Mouse (Mus musculus): ENCODE measurements around the gene Cryba4. TPM values are rescaled to one million over a fixed set of nuclear protein-coding genes. Genes with fewer than 3 reads are reported as not detected.

Gene Cryba4
- total and polyA plus RNA-seq, 3 experiments, result not detected

GRCm38 (mm10) chr5:112272934-112273333 is 20.6 kb upstream of the Cryba4 start (continued):
- TF ChIP-seq E2F4 (IDR thresholded peaks at IDR 0.05; ENCODE audit: insufficient replicate concordance, low read depth, low read length), result 0 out of 2 replicates have a peak, but pooled peaks have one; percentile 28
- no peak for TF ChIP-seq ZKSCAN1 (IDR thresholded peaks at IDR 0.05; ENCODE audit: borderline replicate concordance, low read depth, low read length)
- TF ChIP-seq TCF12 (IDR thresholded peaks at IDR 0.05; ENCODE audit: low read depth, low read length), result peak; percentile 98
- no peak; the same call in 1 of the 2 replicates for TF ChIP-seq RAD21 (IDR thresholded peaks at IDR 0.05; ENCODE audit: low read depth, low read length)
- TF ChIP-seq SMC3 (IDR thresholded peaks at IDR 0.05; ENCODE audit: low read depth, low read length), result peak; percentile 16; the same call in 1 of the 2 replicates
- no peak for TF ChIP-seq USF2 (conservative IDR thresholded peaks at IDR 0.05; ENCODE audit: low read depth, low read length)

GRCm38 (mm10) chr5:112270764-112271541 is 18.6 kb upstream of the Cryba4 start:
- dilution Hi-C loops (cut with MboI; ENCODE audit: extremely low pct_ligation_motif_present, extremely low pct_unique_long_range_greater_than_20kb, low sequenced_read_pairs), result no loop called here
- peak overlapping the region; percentile 10; the same call in 1 of the 2 replicates for H3K27ac ChIP-seq (ENCODE audit: insufficient read depth, low read depth)
- peak overlapping the region in 1 of 3 experiments; percentile 27 for H3K4me3 ChIP-seq (replicated peaks in 1 of 3; ENCODE audit: low read depth in 2 of 3, low read length in 2 of 3, poor library complexity in 1 of 3)
- no peak for TF ChIP-seq SMC3 (IDR thresholded peaks at IDR 0.05; ENCODE audit: low read depth, low read length)
- TF ChIP-seq ZMIZ1 (IDR thresholded peaks at IDR 0.05; ENCODE audit: low read depth, low read length), result no peak
- TF ChIP-seq ZC3H11A (IDR thresholded peaks at IDR 0.05; ENCODE audit: low read depth, low read length), result no peak
- no peak; the same call in 1 of the 2 replicates for TF ChIP-seq MAZ (IDR thresholded peaks at IDR 0.05; ENCODE audit: low read depth, low read length)
- no peak for TF ChIP-seq UBTF (IDR thresholded peaks at IDR 0.05; ENCODE audit: low read depth, low read length)
- no peak for TF ChIP-seq CHD2 (IDR thresholded peaks at IDR 0.05; ENCODE audit: low read length)
- TF ChIP-seq CTCF (conservative IDR thresholded peaks at IDR 0.05 in 1 of 2, IDR thresholded peaks at IDR 0.05 in 1 of 2; ENCODE audit: low read depth in 2 of 2, low read length in 2 of 2), result no peak
- no peak for TF ChIP-seq USF1 (IDR thresholded peaks at IDR 0.05; ENCODE audit: low read depth, low read length)
- TF ChIP-seq ZNF384 (IDR thresholded peaks at IDR 0.05; ENCODE audit: low read depth, low read length), result no peak
- no peak for TF ChIP-seq NRF1 (IDR thresholded peaks at IDR 0.05; ENCODE audit: low read depth, low read length)
- TF ChIP-seq KAT2A (IDR thresholded peaks at IDR 0.05; ENCODE audit: insufficient replicate concordance, low read length), result no peak
- TF ChIP-seq MXI1 (IDR thresholded peaks at IDR 0.05; ENCODE audit: low read depth, low read length), result peak; percentile 58; the same call in 1 of the 2 replicates
- TF ChIP-seq EP300 (IDR thresholded peaks at IDR 0.05; ENCODE audit: low read length), result peak; percentile 57
- TF ChIP-seq POLR2A (IDR thresholded peaks at IDR 0.05; ENCODE audit: low read depth, low read length), result no peak
- TF ChIP-seq GABPA (IDR thresholded peaks at IDR 0.05; ENCODE audit: insufficient replicate concordance, low read depth, low read length), result no peak
- TF ChIP-seq BHLHE40 (IDR thresholded peaks at IDR 0.05; ENCODE audit: low read depth, low read length), result peak; percentile 63
- no peak for TF ChIP-seq CHD1 (IDR thresholded peaks at IDR 0.05; ENCODE audit: low read depth, low read length)
- TF ChIP-seq RCOR1 (conservative IDR thresholded peaks at IDR 0.05; ENCODE audit: low read depth, low read length), result no peak; the same call in 1 of the 2 replicates
- no peak for TF ChIP-seq PAX5 (IDR thresholded peaks at IDR 0.05; ENCODE audit: low read length)
- TF ChIP-seq USF2 (conservative IDR thresholded peaks at IDR 0.05; ENCODE audit: low read depth, low read length), result no peak
- TF ChIP-seq SIN3A (IDR thresholded peaks at IDR 0.05; ENCODE audit: low read length), result peak; percentile 75
- TF ChIP-seq MAFK (IDR thresholded peaks at IDR 0.05; ENCODE audit: insufficient replicate concordance, low read length), result 0 out of 2 replicates have a peak, but pooled peaks have one; percentile 33
- no peak for TF ChIP-seq RAD21 (IDR thresholded peaks at IDR 0.05; ENCODE audit: low read depth, low read length)
- no peak for TF ChIP-seq MEF2A (IDR thresholded peaks at IDR 0.05; ENCODE audit: borderline replicate concordance, low read depth, low read length)
- TF ChIP-seq MAX (IDR thresholded peaks at IDR 0.05; ENCODE audit: low read length), result no peak
- TF ChIP-seq HCFC1 (IDR thresholded peaks at IDR 0.05; ENCODE audit: low read depth, low read length), result no peak
- TF ChIP-seq NELFE (IDR thresholded peaks at IDR 0.05; ENCODE audit: low read depth, low read length), result no peak
- TF ChIP-seq TBP (conservative IDR thresholded peaks at IDR 0.05; ENCODE audit: low read depth, low read length), result no peak
- TF ChIP-seq JUND (conservative IDR thresholded peaks at IDR 0.05; ENCODE audit: low read depth, low read length), result peak; percentile 71
- peak; percentile 31 for TF ChIP-seq ETS1 (conservative IDR thresholded peaks at IDR 0.05; ENCODE audit: low read depth, low read length)
- TF ChIP-seq IRF4 (IDR thresholded peaks at IDR 0.05; ENCODE audit: low read depth, low read length), result peak; percentile 85
- no peak for TF ChIP-seq ZKSCAN1 (IDR thresholded peaks at IDR 0.05; ENCODE audit: borderline replicate concordance, low read depth, low read length)
- no peak for TF ChIP-seq E2F4 (IDR thresholded peaks at IDR 0.05; ENCODE audit: insufficient replicate concordance, low read depth, low read length)
- TF ChIP-seq ELF1 (IDR thresholded peaks at IDR 0.05; ENCODE audit: low read depth, low read length), result no peak

More at GRCm38 (mm10) chr5:112270764-112271541, 18.6 kb upstream of the Cryba4 start:
- peak; percentile 65 for DNase-seq (ENCODE audit: extremely low read depth)
- no peaks in the 10 kb centered on the region for H3K79me2 ChIP-seq (replicated peaks; ENCODE audit: control insufficient read depth, extremely low read depth, insufficient read depth, poor library complexity, severe bottlenecking)
- peaks cover 32 to 83% of the 10 kb centered on the region in 2 experiments for H3K4me1 ChIP-seq (ENCODE audit: control insufficient read depth in 1 of 2, insufficient read depth in 2 of 2)
- H3K9me3 ChIP-seq (replicated peaks; ENCODE audit: low read length), result no peaks in the 10 kb centered on the region
- in situ Hi-C loops (cut with MboI; ENCODE audit: low pct_ligation_motif_present, low pct_unique_long_range_greater_than_20kb, low sequenced_read_pairs), result loop anchor here (10.0 kb wide), 1 partner anchor 54 kb away; the partner anchor contains the start of gene Tfip11
- H3K27me3 ChIP-seq (replicated peaks), result peaks cover 41% of the 10 kb centered on the region
- peak overlapping the region; percentile 79 for H3K4me2 ChIP-seq (ENCODE audit: insufficient read depth, low read depth, poor library complexity, severe bottlenecking)
- no peaks in the 10 kb centered on the region for H3K36me3 ChIP-seq (replicated peaks in 1 of 2; ENCODE audit: control insufficient read depth in 1 of 2, insufficient read depth in 1 of 2, low read length in 1 of 2)
- no peak overlapping the region for H3K9ac ChIP-seq (ENCODE audit: insufficient read depth, low read depth)
